Mouse (Mus musculus) heart, embryonic 15.5 days (tissue): ENCODE measurements around the gene Fst. TPM values are rescaled to one million over a fixed set of nuclear protein-coding genes. Genes with fewer than 3 reads are reported as not detected.

Experiments used
- ATAC-seq: fragments of 200-750 bp; cut with Nextera tagmentation; replicated peaks from 2 replicates; pipeline ENCODE4 v1.8.0; 2017; ENCODE audit warnings: low read depth, moderate TSS enrichment; ENCODE audit not compliant: insufficient number of reproducible peaks, insufficient read depth, low FRiP score
- H3K27ac ChIP-seq: fragments of 300-500 bp; sonication (generic); 2 replicates; pipeline ENCODE4 v1.5.1; 2015; ENCODE audit warnings: mild to moderate bottlenecking, inconsistent platforms
- H3K27me3 ChIP-seq: fragments of 300-500 bp; sonication (generic); 2 replicates; pipeline ENCODE4 v1.6.1; 2015; ENCODE audit warnings: inconsistent platforms
- H3K36me3 ChIP-seq: fragments of 300-500 bp; sonication (generic); 2 replicates; pipeline ENCODE4 v1.6.1; 2015; ENCODE audit warnings: mild to moderate bottlenecking, inconsistent platforms
- H3K4me1 ChIP-seq: fragments of 300-500 bp; sonication (generic); replicated peaks from 2 replicates; pipeline ENCODE4 v1.6.1; 2015; ENCODE audit warnings: inconsistent platforms
- H3K4me2 ChIP-seq: fragments of 300-500 bp; sonication (generic); 2 replicates; pipeline ENCODE4 v1.6.1; 2015; ENCODE audit warnings: inconsistent platforms, mild to moderate bottlenecking, moderate library complexity
- H3K4me3 ChIP-seq: fragments of 300-500 bp; sonication (generic); 2 replicates; pipeline ENCODE4 v1.5.1; 2015; ENCODE audit warnings: mild to moderate bottlenecking, inconsistent platforms
- H3K9ac ChIP-seq: fragments of 300-500 bp; sonication (generic); 2 replicates; pipeline ENCODE4 v1.6.1; 2015; ENCODE audit warnings: mild to moderate bottlenecking, inconsistent platforms
- H3K9me3 ChIP-seq: fragments of 300-500 bp; sonication (generic); replicated peaks from 2 replicates; pipeline ENCODE4 v1.6.1; 2016; ENCODE audit warnings: inconsistent platforms
- WGBS: fragments of 180-500 bp; shearing (Covaris S2); methylation state at CpG from one replicate; pipeline ENCODE4 v1.1.7; 2015; ENCODE audit warnings: mixed read lengths; 5-methylcytosine and 5-hydroxymethylcytosine counted together
- polyA plus RNA-seq: library from polyadenylated mRNA; unstranded; fragments of >200 nt; fragmentation: Nextera tagmentation; extraction: Ambion mirVana; gene quantifications from 2 replicates; pipeline ENCODE4 v1.2.1, GENCODE M21; 2015

The Fst gene
- polyA plus RNA-seq, 1 experiment from 2014 or later: 3.9 TPM

- Histone ChIP-seq H3K27me3 (peaks cover 40% of the 10 kb centered on the region), H3K9me3 (no peaks in the 10 kb centered on the region), H3K4me2 (peak overlapping the region; percentile 100), H3K4me1 (peaks cover 32% of the 10 kb centered on the region), H3K27ac (no peak overlapping the region), H3K9ac (peak overlapping the region; percentile 48), H3K4me3 (peak overlapping the region; percentile 67), H3K36me3 (no peaks in the 10 kb centered on the region)
- WGBS: under 1% methylated on average over 15 of the region's 16 CpGs
- ATAC-seq: no peak
Observed at GRCm38 (mm10) chr13:114459701-114460160, 980 bp upstream of the Fst start.

GRCm38 (mm10) chr13:114458291-114458885 is 363 bp downstream of the Fst start:
- Histone ChIP-seq H3K4me1 (peaks cover 32% of the 10 kb centered on the region), H3K27ac (no peak overlapping the region), H3K36me3 (no peaks in the 10 kb centered on the region), H3K9ac (peak overlapping the region; percentile 48), H3K4me2 (peak overlapping the region; percentile 100), H3K4me3 (peak overlapping the region; percentile 67), H3K27me3 (peaks cover 48% of the 10 kb centered on the region), H3K9me3 (no peaks in the 10 kb centered on the region)
- ATAC-seq: peak; percentile 40
- WGBS: under 1% methylated on average over 51 of the region's 56 CpGs

- no peak for ATAC-seq
- Histone ChIP-seq H3K4me2 (peak overlapping the region; percentile 100), H3K27me3 (peaks cover 48% of the 10 kb centered on the region), H3K9me3 (no peaks in the 10 kb centered on the region), H3K36me3 (no peaks in the 10 kb centered on the region), H3K27ac (no peak overlapping the region), H3K4me3 (peak overlapping the region; percentile 67), H3K4me1 (peaks cover 32% of the 10 kb centered on the region), H3K9ac (peak overlapping the region; percentile 49)
- WGBS: 3% methylated on average over 15 of the region's 15 CpGs
Observed at GRCm38 (mm10) chr13:114457567-114458120, 1.1 kb downstream of the Fst start.

GRCm38 (mm10) chr13:114456766-114457566 is 1.8 kb downstream of the Fst start:
- Histone ChIP-seq H3K4me1 (peaks cover 32% of the 10 kb centered on the region), H3K4me2 (peak overlapping the region; percentile 100), H3K27me3 (peaks cover 48% of the 10 kb centered on the region), H3K36me3 (no peaks in the 10 kb centered on the region), H3K9me3 (no peaks in the 10 kb centered on the region), H3K9ac (peak overlapping the region; percentile 49), H3K4me3 (peak overlapping the region; percentile 67), H3K27ac (no peak overlapping the region)
- ATAC-seq: no peak
- 1% methylated on average over 44 of the region's 44 CpGs for WGBS

- Histone ChIP-seq H3K4me3 (peak overlapping the region; percentile 67), H3K4me2 (peak overlapping the region; percentile 100), H3K4me1 (peaks cover 32% of the 10 kb centered on the region), H3K36me3 (no peaks in the 10 kb centered on the region), H3K27me3 (peaks cover 48% of the 10 kb centered on the region), H3K27ac (no peak overlapping the region), H3K9ac (0 out of 2 replicates have a peak overlapping the region, but pooled peaks have one; percentile 29), H3K9me3 (no peaks in the 10 kb centered on the region)
- no peak for ATAC-seq
- 3% methylated on average over 14 of the region's 14 CpGs for WGBS
Observed at GRCm38 (mm10) chr13:114456224-114456623, 2.5 kb downstream of the Fst start.

GRCm38 (mm10) chr13:114455788-114456187 is 3.0 kb downstream of the Fst start:
- Histone ChIP-seq H3K9me3 (no peaks in the 10 kb centered on the region), H3K36me3 (no peaks in the 10 kb centered on the region), H3K9ac (0 out of 2 replicates have a peak overlapping the region, but pooled peaks have one; percentile 29), H3K4me1 (peaks cover 32% of the 10 kb centered on the region), H3K4me2 (peak overlapping the region; percentile 100), H3K4me3 (peak overlapping the region; percentile 67), H3K27ac (no peak overlapping the region), H3K27me3 (peaks cover 45% of the 10 kb centered on the region)
- 52% methylated on average over 13 of the region's 13 CpGs for WGBS
- no peak for ATAC-seq

- Histone ChIP-seq H3K27ac (no peak overlapping the region), H3K4me1 (no peaks in the 10 kb centered on the region), H3K36me3 (no peaks in the 10 kb centered on the region), H3K9ac (no peak overlapping the region), H3K4me3 (no peak overlapping the region), H3K9me3 (no peaks in the 10 kb centered on the region), H3K4me2 (no peak overlapping the region), H3K27me3 (no peaks in the 10 kb centered on the region)
- ATAC-seq: no peak
- 65% methylated on average over 2 of the region's 2 CpGs for WGBS
Observed at GRCm38 (mm10) chr13:114447213-114447612, 11.5 kb downstream of the Fst start.

- Histone ChIP-seq H3K36me3 (no peaks in the 10 kb centered on the region), H3K4me1 (no peaks in the 10 kb centered on the region), H3K4me2 (no peak overlapping the region), H3K27me3 (no peaks in the 10 kb centered on the region), H3K9ac (no peak overlapping the region), H3K27ac (no peak overlapping the region), H3K9me3 (no peaks in the 10 kb centered on the region), H3K4me3 (no peak overlapping the region)
- no peak for ATAC-seq
- 64% methylated on average over 5 of the region's 5 CpGs for WGBS
Observed at GRCm38 (mm10) chr13:114432491-114432890, 26.3 kb downstream of the Fst start.

GRCm38 (mm10) chr13:114425230-114425629 is 33.5 kb downstream of the Fst start:
- H3K27ac ChIP-seq: no peak overlapping the region
- 91% methylated on average over 5 of the region's 5 CpGs for WGBS
- H3K9ac ChIP-seq: no peak overlapping the region
- no peaks in the 10 kb centered on the region for H3K36me3 ChIP-seq
- no peaks in the 10 kb centered on the region for H3K9me3 ChIP-seq
- no peaks in the 10 kb centered on the region for H3K27me3 ChIP-seq
- no peak overlapping the region for H3K4me2 ChIP-seq
- H3K4me3 ChIP-seq: no peak overlapping the region
- no peaks in the 10 kb centered on the region for H3K4me1 ChIP-seq
- no peak for ATAC-seq

- Histone ChIP-seq H3K4me1 (no peaks in the 10 kb centered on the region), H3K27ac (no peak overlapping the region), H3K36me3 (no peaks in the 10 kb centered on the region), H3K4me3 (no peak overlapping the region), H3K9ac (no peak overlapping the region), H3K27me3 (no peaks in the 10 kb centered on the region), H3K9me3 (no peaks in the 10 kb centered on the region), H3K4me2 (no peak overlapping the region)
- ATAC-seq: no peak
- 63% methylated on average over 8 of the region's 8 CpGs for WGBS
Observed at GRCm38 (mm10) chr13:114420235-114420634, 38.5 kb downstream of the Fst start.

- no peaks in the 10 kb centered on the region for H3K4me1 ChIP-seq
- H3K27ac ChIP-seq: no peak overlapping the region
- no peak overlapping the region for H3K9ac ChIP-seq
- WGBS: 74% methylated on average over 3 of the region's 3 CpGs
- no peaks in the 10 kb centered on the region for H3K36me3 ChIP-seq
- no peaks in the 10 kb centered on the region for H3K9me3 ChIP-seq
- no peak overlapping the region for H3K4me2 ChIP-seq
- no peak for ATAC-seq
- no peak overlapping the region for H3K4me3 ChIP-seq
- no peaks in the 10 kb centered on the region for H3K27me3 ChIP-seq
Observed at GRCm38 (mm10) chr13:114419364-114419763, 39.4 kb downstream of the Fst start.
